Mouse (Mus musculus): ENCODE measurements around the gene Vps45. TPM values are rescaled to one million over a fixed set of nuclear protein-coding genes. Genes with fewer than 3 reads are reported as not detected.

Vps45 gene
- polyA plus RNA-seq, 1 experiment from 2014 or later: 17.3 TPM

DNA sequence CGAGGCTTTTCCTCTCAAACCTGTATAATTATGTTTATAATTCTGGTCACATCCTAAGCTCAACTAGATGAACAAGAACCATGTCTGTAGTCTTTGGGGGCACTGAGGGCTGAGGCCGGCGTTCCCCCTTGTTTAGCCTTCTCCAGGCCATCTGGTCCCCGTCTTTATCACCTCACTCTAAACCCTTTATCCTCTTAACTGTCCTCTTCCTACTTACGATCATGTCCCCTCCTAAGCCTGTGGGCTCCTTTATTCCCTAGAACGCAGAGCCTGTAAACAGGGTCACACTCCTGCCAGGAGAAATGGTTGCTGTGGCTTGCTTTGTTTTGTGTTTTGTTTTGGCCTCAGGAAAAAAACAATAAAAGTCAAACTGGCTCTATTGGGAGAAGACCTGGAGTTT, 33.7 kb upstream of the Vps45 start:
- H3K9ac ChIP-seq: no peak overlapping the region
- 73% methylated on average over 6 of the region's 6 CpGs for whole genome bisulfite sequencing (ENCODE audit: insufficient replicate concordance)
- ATAC-seq (ENCODE audit: low read depth) (no peak), DNase-seq (no peak)
- no peaks in the 10 kb centered on the region for H3K9me3 ChIP-seq (replicated peaks)
- no peak overlapping the region for H3K4me2 ChIP-seq
- no peak overlapping the region for H3K27ac ChIP-seq
- peaks cover 10% of the 10 kb centered on the region for H3K4me1 ChIP-seq (replicated peaks)
- no peak overlapping the region for H3K4me3 ChIP-seq (replicated peaks)
- no peaks in the 10 kb centered on the region for H3K36me3 ChIP-seq
- H3K27me3 ChIP-seq: no peaks in the 10 kb centered on the region

DNA sequence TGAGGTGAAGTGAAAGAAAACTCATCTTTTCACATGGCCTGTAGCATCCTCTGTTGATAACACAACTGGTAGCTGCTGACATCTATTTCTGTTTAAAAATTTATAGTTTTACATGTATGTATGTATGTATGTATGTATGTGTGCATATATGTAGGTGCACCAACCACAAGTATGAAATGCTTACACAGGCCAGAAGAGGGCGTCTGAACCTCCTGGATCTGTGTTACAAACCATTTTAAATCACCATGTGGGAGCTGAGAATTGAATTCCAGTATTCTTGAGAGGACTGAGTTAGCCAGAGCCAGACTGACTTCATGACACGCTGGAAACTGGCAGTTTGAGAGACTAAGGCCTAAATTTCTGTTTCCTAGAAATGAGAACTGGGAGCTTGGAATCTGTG, 32.9 kb upstream of the Vps45 start:
- Histone ChIP-seq H3K27me3 (no peaks in the 10 kb centered on the region), H3K4me3 (replicated peaks) (no peak overlapping the region), H3K9ac (no peak overlapping the region), H3K27ac (no peak overlapping the region), H3K9me3 (replicated peaks) (no peaks in the 10 kb centered on the region), H3K4me1 (replicated peaks) (peaks cover 18% of the 10 kb centered on the region), H3K4me2 (no peak overlapping the region), H3K36me3 (no peaks in the 10 kb centered on the region)
- no peak for ATAC-seq (ENCODE audit: low read depth)
- DNase-seq: no peak
- WGBS (ENCODE audit: insufficient replicate concordance): 58% methylated on average over 2 of the region's 2 CpGs

DNA sequence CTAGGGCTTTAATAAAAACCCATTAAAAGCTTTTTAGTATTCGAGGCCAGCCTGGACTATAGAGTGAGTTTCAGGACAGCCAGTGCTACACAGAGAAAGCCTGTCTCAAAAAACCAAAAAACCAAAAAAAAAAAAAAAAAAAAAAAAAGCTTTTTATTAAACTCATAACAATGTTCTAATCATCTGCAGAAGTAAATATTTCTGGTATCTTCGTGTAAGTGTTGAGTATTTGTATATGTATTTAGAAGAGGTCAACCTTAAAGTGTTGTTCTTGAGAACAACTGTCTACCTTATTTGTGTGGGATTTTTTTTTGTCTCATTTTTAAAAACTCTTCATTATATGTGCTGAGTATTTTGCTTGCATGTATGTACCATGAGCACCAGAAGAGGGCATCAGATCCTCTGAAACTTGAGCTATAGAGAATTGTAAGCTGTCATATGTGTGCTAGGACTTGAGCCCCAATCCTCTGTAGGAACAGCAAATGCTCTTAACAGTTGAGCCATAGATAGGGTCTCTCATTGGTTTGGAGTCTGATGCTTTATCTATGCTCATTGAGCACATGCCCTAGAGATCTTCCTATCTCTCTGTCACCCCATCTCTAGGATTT, 31.7 kb upstream of the Vps45 start:
- H3K4me3 ChIP-seq (replicated peaks): no peak overlapping the region
- no peak overlapping the region for H3K27ac ChIP-seq
- no peaks in the 10 kb centered on the region for H3K36me3 ChIP-seq
- no peaks in the 10 kb centered on the region for H3K27me3 ChIP-seq
- H3K9ac ChIP-seq: no peak overlapping the region
- 33% methylated on average over 2 of the region's 2 CpGs for WGBS (ENCODE audit: insufficient replicate concordance)
- no peak for DNase-seq
- H3K4me2 ChIP-seq: no peak overlapping the region
- H3K9me3 ChIP-seq (replicated peaks): no peaks in the 10 kb centered on the region
- H3K4me1 ChIP-seq (replicated peaks): peaks cover 18% of the 10 kb centered on the region
- ATAC-seq (ENCODE audit: low read depth): no peak

DNA sequence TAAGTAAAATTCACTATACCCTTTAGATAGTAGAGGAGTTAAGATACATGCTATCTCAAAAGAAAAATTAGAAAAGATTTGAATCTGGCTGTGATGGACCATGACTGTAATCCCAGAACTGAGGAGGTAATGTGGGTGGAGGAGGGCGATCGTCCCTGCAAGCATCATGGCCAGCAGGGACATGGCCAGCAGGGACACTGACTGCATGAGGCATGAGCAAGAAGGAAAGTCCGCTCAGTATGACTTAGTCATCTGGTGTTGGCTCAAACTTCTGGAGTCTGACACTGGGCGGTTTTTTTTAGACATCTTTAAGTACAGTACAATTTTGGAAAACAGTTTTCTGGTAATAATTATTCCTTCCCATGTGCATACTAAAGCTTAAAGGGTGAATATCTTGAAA, 29.5 kb upstream of the Vps45 start:
- H3K27me3 ChIP-seq: no peaks in the 10 kb centered on the region
- DNase-seq (no peak), ATAC-seq (ENCODE audit: low read depth) (no peak; the same call in 1 of the 2 replicates)
- no peaks in the 10 kb centered on the region for H3K36me3 ChIP-seq
- H3K4me3 ChIP-seq (replicated peaks): no peak overlapping the region
- peak overlapping the region; percentile 20 for H3K27ac ChIP-seq
- 74% methylated on average over 4 of the region's 4 CpGs for WGBS (ENCODE audit: insufficient replicate concordance)
- no peaks in the 10 kb centered on the region for H3K9me3 ChIP-seq (replicated peaks)
- H3K4me1 ChIP-seq (replicated peaks): peaks cover 23% of the 10 kb centered on the region
- H3K9ac ChIP-seq: no peak overlapping the region
- H3K4me2 ChIP-seq: no peak overlapping the region

DNA sequence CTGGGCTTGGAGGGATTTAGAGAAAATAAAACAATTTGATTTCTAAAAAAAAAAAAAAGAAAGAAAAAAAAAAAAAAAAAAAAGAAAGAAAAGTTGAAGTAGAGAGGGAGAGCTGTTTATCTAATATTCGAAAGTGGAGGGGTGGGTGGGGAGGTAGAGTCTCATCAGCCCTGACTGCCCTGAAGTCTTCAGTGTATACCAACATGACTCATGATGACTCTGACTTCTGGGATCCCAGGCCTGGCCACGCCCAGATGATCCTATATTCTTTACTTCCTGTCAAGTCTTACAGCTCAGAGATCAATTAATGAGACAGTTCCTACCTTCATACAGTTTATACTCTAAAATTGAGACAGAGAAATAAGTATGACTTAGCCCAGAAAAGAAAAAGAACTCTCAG, 29.0 kb upstream of the Vps45 start:
- ATAC-seq (ENCODE audit: low read depth): peak; percentile 91
- Histone ChIP-seq H3K4me2 (peak overlapping the region; percentile 40), H3K27me3 (no peaks in the 10 kb centered on the region), H3K27ac (peak overlapping the region; percentile 81), H3K36me3 (no peaks in the 10 kb centered on the region), H3K9me3 (replicated peaks) (no peaks in the 10 kb centered on the region), H3K4me3 (replicated peaks) (no peak overlapping the region), H3K4me1 (replicated peaks) (peaks cover 29% of the 10 kb centered on the region), H3K9ac (peak overlapping the region; percentile 45; the same call in 1 of the 2 replicates)
- WGBS (ENCODE audit: insufficient replicate concordance): 25% methylated on average over 2 of the region's 2 CpGs
- peak; percentile 45 for DNase-seq

DNA sequence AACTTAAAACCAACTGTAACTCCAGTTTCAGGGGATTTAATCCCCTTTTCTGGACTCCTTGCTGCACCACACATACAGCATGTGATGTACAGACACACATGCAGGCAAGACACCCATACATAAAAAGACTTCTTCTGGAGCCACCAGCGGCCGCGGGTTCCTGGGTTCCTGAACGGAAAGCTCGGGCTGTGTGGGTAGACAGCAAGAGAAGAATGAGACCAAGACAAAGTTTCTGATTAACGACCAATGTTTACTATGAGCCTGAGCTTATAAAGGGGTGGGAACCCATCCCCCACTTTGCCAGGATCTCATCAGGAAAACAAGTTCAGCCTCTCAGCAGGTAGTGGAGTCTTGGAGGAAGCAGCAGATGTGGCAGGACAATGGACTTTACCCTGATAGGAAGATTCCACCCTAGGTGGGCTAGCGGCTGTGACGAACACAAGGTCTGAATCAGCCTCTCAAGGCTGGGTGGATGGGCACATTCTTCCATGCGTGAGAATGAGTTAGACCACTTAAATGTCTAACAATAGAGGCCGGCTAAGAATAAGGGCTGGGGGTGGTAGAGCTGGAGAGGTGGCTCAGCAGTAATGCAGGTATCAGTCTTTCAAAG, 26.0 kb upstream of the Vps45 start:
- Histone ChIP-seq H3K4me2 (no peak overlapping the region), H3K9ac (no peak overlapping the region), H3K4me3 (replicated peaks) (no peak overlapping the region), H3K4me1 (replicated peaks) (peaks cover 36% of the 10 kb centered on the region), H3K36me3 (no peaks in the 10 kb centered on the region), H3K9me3 (replicated peaks) (no peaks in the 10 kb centered on the region), H3K27ac (no peak overlapping the region), H3K27me3 (no peaks in the 10 kb centered on the region)
- WGBS (ENCODE audit: insufficient replicate concordance): 79% methylated on average over 10 of the region's 10 CpGs
- ATAC-seq (ENCODE audit: low read depth) (no peak), DNase-seq (no peak)

DNA sequence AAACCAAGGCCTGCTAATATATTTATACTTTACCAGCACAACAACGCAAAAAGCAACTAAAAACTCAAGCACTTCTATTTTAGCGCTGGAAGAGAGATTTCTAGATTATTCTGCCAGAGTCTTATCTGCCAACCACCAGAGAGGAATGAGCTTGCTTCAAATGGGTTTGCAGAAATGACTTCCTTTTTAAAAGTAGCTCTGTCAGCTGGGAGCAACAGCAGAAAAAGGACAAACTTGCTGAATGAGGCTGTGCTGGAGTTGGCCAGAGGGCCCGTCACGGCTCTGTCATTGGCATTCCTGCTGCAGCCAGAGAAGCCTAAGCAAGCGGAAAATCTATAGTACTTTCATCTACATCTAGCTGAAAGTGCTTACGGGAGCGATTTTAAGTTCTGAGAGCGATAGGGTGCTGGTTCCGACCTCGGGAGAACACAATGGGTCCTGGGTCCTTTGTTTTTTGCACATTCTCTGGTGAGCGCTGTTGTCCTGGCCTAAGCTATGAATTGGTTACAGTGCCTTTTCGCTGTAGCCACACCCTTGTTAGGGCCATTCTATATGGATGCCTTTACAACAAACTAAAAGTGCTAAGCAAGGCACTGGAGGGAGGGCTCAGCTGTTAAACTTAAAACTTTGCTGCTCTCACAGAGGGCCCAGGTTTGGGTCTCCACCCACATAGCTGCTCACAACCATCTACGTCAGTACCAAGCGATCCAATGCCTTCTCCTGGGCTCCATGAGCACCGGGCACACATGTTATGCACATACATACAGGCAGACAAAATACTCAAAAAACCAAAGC, 24.6 kb upstream of the Vps45 start:
- Histone ChIP-seq H3K4me2 (peak overlapping the region; percentile 35; the same call in 1 of the 2 replicates), H3K4me1 (replicated peaks) (peaks cover 30% of the 10 kb centered on the region), H3K27ac (peak overlapping the region; percentile 67), H3K36me3 (no peaks in the 10 kb centered on the region), H3K27me3 (peaks cover 4% of the 10 kb centered on the region; the same call in 1 of the 2 replicates), H3K4me3 (replicated peaks) (no peak overlapping the region), H3K9ac (0 out of 2 replicates have a peak overlapping the region, but pooled peaks have one; percentile 15), H3K9me3 (replicated peaks) (no peaks in the 10 kb centered on the region)
- DNase-seq: no peak
- whole genome bisulfite sequencing (ENCODE audit: insufficient replicate concordance): 52% methylated on average over 15 of the region's 15 CpGs
- no peak for ATAC-seq (ENCODE audit: low read depth)

DNA sequence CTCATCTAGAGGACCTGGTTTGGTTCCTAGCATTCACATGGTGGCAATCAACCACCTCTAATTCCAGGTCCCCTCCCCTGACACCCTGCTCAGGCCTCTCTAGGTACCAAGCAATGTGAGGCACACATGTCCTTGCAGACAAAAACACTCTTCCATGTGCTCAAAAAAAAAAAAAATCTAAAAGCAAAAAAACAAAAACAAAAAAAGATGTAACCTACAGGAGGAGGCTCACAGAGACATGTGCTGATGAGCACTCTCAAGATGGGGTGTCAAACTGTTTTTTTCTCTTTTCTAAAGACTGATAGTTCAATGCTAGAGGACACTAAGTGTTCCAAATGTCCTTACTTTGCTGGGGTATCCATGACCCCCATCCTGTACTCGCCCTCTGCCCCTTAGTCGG, 23.8 kb upstream of the Vps45 start:
- peak overlapping the region; percentile 58 for H3K27ac ChIP-seq
- 78% methylated on average over 2 of the region's 2 CpGs for WGBS (ENCODE audit: insufficient replicate concordance)
- no peak overlapping the region for H3K4me2 ChIP-seq
- H3K27me3 ChIP-seq: peaks cover 5% of the 10 kb centered on the region; the same call in 1 of the 2 replicates
- H3K4me3 ChIP-seq (replicated peaks): no peak overlapping the region
- H3K4me1 ChIP-seq (replicated peaks): peaks cover 27% of the 10 kb centered on the region
- DNase-seq (no peak), ATAC-seq (ENCODE audit: low read depth) (no peak)
- H3K9ac ChIP-seq: no peak overlapping the region
- H3K36me3 ChIP-seq: no peaks in the 10 kb centered on the region
- H3K9me3 ChIP-seq (replicated peaks): no peaks in the 10 kb centered on the region

DNA sequence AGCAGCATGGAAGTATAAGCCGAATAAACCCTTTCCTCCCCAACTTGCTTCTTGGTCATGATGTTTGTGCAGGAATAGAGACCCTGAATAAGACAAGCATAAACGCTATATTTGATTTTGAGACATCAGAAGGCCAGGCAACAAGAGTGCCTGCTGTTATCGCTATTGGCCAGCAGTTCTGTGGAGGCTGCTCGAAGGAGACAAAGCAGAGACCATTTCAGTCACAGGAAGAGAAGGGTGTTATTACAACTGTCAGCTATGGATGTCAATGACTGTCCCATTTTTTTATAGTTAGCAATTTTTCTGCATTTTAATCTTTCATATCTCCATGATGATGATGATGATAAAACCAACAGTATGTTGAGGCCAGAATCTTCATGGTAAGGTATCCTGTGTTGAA, 23.4 kb upstream of the Vps45 start:
- no peak for DNase-seq
- H3K9me3 ChIP-seq (replicated peaks): no peaks in the 10 kb centered on the region
- no peak overlapping the region for H3K4me2 ChIP-seq
- no peaks in the 10 kb centered on the region for H3K36me3 ChIP-seq
- WGBS (ENCODE audit: insufficient replicate concordance): 52% methylated on average over 4 of the region's 4 CpGs
- ATAC-seq (ENCODE audit: low read depth): peak; percentile 53; the same call in 1 of the 2 replicates
- H3K27ac ChIP-seq: peak overlapping the region; percentile 58
- H3K4me1 ChIP-seq (replicated peaks): peaks cover 23% of the 10 kb centered on the region
- H3K9ac ChIP-seq: no peak overlapping the region
- H3K4me3 ChIP-seq (replicated peaks): no peak overlapping the region
- H3K27me3 ChIP-seq: peaks cover 5% of the 10 kb centered on the region; the same call in 1 of the 2 replicates

DNA sequence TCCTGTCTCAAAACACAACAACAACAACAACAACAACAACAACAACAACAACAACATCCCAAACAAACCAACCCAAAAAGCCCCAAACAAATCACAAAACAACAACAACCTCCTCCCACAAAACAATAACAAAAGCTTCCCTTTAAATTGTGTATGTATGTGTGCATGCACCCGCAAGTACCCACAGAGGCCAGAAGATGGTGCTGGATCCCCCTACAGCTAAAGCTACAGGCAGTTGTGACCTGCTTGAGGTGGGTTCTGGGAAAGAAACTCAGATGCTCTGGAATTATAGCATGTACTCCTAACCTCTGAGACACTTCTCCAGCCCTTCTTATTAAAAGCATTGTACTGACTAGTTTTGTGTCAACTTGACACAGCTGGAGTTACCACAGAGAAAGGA, 22.7 kb upstream of the Vps45 start:
- Histone ChIP-seq H3K27ac (no peak overlapping the region), H3K4me2 (no peak overlapping the region), H3K9me3 (replicated peaks) (no peaks in the 10 kb centered on the region), H3K27me3 (peaks cover 5% of the 10 kb centered on the region; the same call in 1 of the 2 replicates), H3K9ac (no peak overlapping the region), H3K36me3 (no peaks in the 10 kb centered on the region), H3K4me1 (replicated peaks) (peaks cover 18% of the 10 kb centered on the region), H3K4me3 (replicated peaks) (no peak overlapping the region)
- ATAC-seq (ENCODE audit: low read depth) (peak; percentile 50), DNase-seq (peak; percentile 32)
- 65% methylated on average over 1 of the region's 1 CpGs for WGBS (ENCODE audit: insufficient replicate concordance)

DNA sequence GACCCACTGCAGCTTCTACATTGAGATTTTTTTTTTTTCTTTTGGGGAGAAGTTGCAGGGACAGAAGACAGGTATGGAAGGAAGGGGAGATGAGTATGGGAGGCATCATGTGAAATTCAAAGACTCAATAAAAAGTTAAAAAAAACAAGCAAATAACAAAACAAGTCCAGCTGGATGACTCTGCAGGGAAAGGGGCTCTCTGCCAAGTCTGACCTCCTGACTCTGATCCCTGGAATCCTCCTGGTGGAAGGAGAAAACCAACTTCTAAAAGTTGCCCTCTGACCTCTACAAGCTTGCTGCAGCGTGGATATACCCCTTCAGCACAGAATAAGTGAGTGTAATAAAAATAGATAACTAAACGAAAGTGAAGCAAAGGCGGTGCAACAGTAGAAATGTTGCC, 20.4 kb upstream of the Vps45 start:
- Histone ChIP-seq H3K4me3 (replicated peaks) (no peak overlapping the region), H3K9ac (no peak overlapping the region), H3K9me3 (replicated peaks) (no peaks in the 10 kb centered on the region), H3K36me3 (no peaks in the 10 kb centered on the region), H3K4me2 (no peak overlapping the region), H3K4me1 (replicated peaks) (peaks cover 18% of the 10 kb centered on the region), H3K27ac (no peak overlapping the region), H3K27me3 (peaks cover 5% of the 10 kb centered on the region; the same call in 1 of the 2 replicates)
- no peak for DNase-seq
- WGBS (ENCODE audit: insufficient replicate concordance): 58% methylated on average over 3 of the region's 3 CpGs
- no peak for ATAC-seq (ENCODE audit: low read depth)
